Mouse (Mus musculus): ENCODE data around the gene Plppr3.
"Not testable (repeated sequence)": the region's sequence is repeated elsewhere in the genome, so short reads cannot be mapped to it uniquely, and the experiment has no call there.

Plppr3 gene

GRCm38 (mm10) chr10:79900951-79901410 lies 26.5 kb upstream of the Plppr3 start:
- peak; percentile 98 for DNase-seq (ENCODE audit: low spot score)

DNA sequence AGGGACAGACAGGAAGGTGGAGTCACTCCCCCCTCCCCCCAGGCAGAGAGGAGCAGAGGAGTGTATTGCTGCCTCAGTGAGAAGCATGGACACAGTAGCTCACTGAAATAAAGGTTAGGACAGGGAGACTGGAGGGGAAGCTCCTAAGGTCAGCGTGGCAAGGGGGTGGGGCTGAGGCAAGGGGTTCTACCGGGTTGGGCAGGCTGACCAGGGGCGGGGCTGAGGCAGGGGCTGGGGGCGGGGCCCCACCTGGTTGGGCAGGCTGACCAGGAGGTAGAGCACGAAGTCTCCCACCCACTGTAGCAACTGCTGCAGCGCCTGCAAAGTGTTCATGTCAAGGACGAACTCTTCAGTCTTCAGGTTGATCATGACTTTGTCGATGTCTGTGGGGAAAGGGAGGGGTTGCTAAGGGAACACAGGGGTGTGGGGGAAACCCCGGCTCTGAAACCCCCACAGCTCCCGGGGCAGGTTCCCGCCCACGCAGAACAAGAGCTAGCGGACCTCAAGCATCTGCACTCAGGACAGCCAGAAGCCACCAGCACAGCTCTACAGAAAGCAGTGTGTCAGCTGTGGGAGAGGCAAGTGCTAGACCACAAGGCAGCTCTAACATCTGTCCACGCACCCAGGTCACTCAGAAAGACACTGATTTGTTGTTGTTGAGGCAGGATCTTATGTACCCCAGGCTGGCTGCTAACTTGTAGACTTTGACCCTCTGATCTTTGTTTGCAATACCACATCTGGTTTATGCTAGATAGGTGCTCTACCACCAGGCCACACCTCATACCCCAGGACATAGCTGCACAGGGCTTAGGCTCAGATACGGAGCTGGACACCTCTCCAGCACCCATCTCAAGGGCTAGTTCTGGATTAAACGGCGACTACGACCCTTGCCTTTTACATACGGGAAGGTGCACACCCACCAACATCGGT lies 23.1 kb upstream of the Plppr3 start:
- no peak for DNase-seq (ENCODE audit: low spot score)

DNA sequence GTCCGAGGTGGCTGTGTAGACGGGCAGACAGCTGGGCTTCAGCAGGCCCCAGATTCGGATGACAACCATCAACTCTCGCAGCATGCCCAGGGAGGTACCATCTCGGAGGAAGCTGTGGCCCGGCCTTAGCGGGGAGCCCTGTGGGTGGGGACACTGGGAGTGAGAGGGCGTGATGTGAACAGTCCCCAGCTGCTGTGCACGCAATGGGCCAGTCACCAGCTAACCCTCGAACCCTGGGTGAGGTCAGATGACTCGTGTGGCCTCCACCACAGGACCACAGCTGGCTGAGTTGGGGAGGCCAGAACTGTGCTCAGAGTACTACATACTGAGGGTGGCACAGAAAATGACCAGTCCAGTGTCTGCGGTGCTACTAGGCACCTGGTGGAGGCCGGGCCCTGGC lies 22.4 kb upstream of the Plppr3 start:
- no peak for DNase-seq (ENCODE audit: low spot score)

DNA sequence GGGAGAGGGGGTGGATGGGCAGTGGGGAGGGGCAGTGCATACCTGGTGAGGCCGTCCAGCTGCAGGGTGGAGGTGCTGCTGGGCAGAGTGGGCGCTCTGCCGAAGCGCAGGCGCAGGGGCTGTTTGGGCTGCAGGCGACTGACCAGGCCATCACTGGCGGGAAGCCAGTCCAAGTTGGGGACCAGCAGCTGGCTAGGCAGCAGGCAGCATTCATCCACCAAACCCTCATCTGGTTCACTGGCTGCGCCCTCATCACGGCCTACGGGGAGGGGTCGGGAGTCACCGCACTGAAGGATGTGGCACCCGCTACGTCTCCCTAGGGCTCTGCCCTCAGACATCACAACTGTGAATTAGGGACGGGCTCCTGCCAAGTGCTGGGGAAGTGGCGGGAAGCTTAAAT lies 21.9 kb upstream of the Plppr3 start:
- no peak for DNase-seq (ENCODE audit: low spot score)

DNA sequence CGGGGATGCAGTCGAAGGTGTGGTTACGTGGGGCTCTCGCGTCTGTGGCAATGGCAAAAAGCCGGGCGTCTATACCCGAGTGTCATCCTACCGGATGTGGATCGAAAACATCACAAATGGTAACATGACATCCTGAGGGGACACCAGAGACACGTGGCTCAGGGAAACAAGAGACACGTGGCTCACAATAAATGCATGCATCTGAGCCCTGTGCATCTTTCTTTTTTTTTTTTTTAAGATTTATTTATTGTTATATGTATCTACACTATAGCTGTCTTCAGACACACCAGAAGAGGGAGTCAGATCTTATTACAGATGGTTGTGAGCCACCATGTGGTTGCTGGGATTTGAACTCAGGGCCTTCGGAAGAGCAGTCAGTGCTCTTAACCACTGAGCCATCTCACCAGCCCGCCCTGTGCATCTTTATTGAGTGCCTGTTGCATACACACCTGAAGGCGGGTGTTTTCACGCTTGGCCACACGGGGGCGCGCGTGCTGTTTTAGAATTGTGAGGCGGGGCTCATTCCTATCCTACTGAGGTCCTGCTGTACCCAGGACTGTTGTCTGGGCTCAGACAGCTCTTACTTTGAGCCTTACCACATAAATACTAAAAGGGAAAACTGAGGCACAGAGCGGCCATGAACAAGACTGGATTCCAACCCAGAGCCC lies 18.2 kb upstream of the Plppr3 start:
- peak; percentile 85 for DNase-seq (ENCODE audit: low spot score)

DNA sequence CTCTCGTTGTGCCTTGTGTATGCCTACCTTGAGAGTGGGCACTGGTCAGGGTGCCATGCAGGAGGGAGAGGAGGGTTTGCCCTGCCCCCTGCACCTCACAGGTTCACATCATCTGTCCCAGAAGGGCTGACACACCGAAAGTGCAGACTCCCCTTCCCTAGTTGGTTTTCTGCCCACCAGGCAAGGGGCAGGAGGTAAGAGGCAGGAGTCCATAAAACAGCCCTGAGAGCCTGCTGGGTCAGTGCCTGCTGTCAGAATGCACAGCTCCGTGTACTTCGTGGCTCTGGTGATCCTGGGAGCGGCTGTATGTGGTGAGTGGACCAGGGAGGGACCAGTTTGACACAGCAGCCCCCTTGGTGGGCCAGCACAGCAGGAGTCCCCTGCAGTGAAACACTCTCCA lies 16.2 kb upstream of the Plppr3 start, which contains the start of gene Cfd:
Gene Cfd, plus strand, starts transcription at position 184 of the 400 bp plus-strand sequence.
- no peak for DNase-seq (ENCODE audit: low spot score)

GRCm38 (mm10) chr10:79889386-79889785 lies 15.0 kb upstream of the Plppr3 start:
- peak; percentile 35 for DNase-seq (ENCODE audit: low spot score)

GRCm38 (mm10) chr10:79886611-79887010 lies 12.2 kb upstream of the Plppr3 start:
- DNase-seq (ENCODE audit: low spot score) = no peak

DNA sequence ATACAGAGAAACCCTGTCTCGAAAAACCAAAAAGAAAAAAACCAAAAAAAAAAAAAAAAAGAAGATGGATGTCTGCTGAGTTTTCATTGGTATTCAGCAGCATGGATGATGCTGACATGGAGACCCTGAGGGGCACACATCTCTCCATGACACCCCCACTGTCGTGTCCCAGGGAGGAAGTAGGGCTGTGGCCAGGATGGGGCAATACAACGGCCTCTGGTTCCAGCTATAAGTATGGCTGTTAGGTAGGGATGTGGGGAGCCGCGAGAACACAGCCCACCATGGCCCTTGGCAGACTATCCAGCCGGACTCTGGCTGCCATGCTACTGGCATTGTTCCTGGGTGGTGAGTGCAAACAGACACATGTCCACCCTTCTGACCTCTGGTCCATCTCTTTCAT lies 11.6 kb upstream of the Plppr3 start, which contains the start of gene Elane:
Gene Elane, plus strand, starts transcription at position 194 of the 400 bp plus-strand sequence.
- no peak for DNase-seq (ENCODE audit: low spot score)

GRCm38 (mm10) chr10:79884938-79885337 lies 10.5 kb upstream of the Plppr3 start:
- DNase-seq (ENCODE audit: low spot score) = not testable (repeated sequence)

DNA sequence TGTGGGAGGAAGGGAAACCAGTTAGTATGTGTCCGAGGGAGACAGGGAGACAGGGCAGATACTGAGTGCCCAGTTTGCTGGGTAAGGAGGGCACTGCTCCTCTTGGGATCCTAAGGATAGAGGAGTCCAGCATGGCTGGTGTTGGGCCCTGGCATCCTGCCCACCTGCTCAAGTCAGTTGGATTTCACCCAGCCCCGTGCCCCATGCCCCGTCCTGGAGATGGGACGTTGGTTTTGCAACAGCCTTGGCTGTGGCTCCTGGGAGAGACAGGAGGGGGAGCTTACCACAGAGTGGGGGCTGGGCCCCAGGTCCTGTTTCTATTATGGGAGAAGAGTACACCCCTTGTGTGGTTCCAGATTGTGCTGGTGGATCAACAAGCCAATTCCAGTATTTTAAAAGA lies 10.0 kb upstream of the Plppr3 start:
- peak; percentile 74 for DNase-seq (ENCODE audit: low spot score)

DNA sequence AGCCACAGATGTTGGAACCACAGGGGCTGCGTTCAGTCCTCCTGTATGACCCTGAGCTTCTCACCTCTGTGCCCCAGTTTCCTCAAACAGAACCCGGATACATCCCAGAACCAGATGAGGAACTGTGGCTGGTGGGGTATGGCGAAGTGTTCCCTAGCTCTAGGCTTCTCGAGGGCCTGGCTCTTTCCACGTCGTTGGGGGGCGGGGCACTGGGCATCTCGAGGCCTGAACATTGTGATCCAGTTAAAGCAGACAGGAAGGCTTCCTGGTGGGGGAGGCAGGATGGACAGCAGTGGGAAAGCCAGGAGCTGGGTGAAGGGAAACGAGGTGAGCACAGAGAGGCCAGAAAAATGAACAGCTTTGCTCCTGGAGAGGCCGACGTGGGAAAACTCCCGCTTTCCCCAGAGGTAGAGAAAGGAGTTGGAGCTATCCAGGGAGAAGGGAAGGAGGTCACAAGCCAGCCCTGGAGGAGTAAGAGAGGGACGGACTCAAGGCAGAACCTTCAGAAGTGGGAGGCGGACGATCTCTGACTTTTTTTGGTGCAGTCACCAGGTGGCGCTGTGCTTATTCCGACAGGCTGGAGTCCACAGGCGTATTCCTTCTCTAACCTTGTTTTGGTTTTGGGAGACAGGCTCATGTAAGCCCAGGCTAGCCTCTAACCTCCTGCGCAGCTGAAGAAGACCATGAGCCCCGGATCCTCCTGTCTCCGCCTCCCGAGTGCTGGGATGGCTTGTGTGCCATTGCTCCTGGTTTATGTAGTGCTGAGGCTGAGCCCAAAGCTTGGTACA lies 9.1 kb upstream of the Plppr3 start:
- peak; percentile 93 for DNase-seq (ENCODE audit: low spot score)

DNA sequence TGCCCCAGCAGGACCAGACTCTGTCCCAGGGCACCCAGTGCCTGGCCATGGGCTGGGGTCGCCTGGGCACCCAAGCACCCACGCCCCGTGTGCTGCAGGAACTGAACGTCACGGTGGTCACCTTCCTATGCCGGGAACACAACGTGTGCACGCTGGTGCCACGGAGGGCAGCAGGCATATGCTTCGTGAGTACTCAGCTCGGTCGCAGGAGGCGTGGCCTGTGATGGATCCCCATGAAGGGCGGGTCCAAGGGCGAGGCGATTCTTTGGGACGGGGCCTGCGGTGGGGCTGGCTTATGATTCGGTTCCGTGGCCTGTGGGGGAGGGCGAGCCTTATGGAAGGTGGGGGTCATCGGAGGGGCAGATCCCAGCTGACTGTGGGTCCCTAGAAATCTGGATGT lies 7.5 kb upstream of the Plppr3 start:
- DNase-seq (ENCODE audit: low spot score) = no peak

- DNase-seq (ENCODE audit: low spot score) = no peak
Measured at GRCm38 (mm10) chr10:79880721-79881120, 6.3 kb upstream of the Plppr3 start.

DNA sequence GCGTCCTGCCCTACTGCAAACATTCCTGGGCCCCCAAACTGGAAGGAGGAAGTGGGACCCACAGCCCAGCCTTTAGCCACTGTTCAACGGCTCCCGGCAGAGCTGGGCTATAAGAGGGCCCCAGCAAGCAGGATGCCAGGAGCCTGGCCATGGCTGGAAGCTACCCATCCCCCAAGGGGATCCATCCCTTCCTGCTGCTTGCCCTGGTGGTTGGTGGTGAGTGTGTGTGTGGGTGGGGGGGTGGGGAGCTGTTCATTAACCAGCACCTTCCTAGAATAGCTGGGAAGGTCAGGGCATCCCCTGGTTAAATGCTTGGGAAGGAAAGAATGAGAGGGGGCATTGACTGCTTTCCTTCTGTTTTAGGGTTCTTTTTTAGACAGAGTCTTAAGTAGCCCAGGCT lies 5.1 kb upstream of the Plppr3 start:
- DNase-seq (ENCODE audit: low spot score) = no peak

DNA sequence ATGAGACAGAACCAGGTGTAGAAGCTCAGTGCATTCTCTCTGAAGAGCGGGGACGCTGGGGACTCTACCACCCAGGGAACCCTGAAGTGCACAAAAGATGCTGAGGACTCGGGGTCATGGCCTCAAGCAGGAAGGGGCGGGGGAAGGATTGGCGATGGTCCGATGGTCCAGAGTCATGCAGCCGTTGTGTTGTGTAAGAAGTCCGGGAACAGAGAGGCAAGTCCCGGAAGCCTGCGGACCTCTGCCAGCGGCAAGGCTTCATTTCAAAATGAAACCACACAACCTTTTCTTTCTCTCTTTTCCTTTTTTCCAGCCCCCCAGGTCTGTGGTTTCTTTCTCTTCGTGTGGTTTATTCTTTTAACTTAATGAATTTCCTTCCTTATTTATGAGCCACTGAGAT lies 3.3 kb upstream of the Plppr3 start:
- DNase-seq (ENCODE audit: low spot score) = no peak

- no peak for DNase-seq (ENCODE audit: low spot score)
Measured at GRCm38 (mm10) chr10:79877174-79877573, 2.7 kb upstream of the Plppr3 start.

DNA sequence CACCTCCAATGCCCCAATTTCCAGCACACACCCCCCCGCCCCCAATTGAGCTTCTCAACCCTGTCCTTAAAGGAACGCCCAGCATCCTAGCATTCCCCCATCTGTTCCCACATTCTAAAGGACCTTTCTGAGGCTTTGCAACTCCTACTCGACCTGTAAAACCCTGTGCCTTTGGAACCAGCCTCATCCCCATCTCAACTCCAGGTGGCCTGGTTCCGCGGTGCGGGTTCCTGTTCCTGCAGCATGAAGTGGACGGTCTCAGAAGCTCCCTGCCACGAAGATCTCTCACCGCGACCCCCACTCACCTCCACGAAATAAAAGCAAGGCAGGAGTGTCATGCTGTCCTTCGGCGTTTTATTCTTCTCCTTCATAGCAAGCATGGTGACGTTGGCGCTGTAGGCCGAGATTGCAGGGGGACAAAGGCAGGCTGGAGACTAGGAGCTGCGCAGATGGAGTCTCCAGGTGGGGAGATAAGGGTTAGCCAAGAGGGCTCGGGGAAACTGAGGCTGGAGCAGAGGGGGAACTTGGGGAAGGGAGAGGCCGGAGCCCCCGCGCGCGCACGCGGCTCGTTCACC lies 632 bp downstream of the Plppr3 start:
- DNase-seq (ENCODE audit: low spot score) = peak; percentile 37

- DNase-seq (ENCODE audit: low spot score) = peak; percentile 42
Measured at GRCm38 (mm10) chr10:79873313-79873712, 1.1 kb downstream of the Plppr3 start.

GRCm38 (mm10) chr10:79872862-79873261 lies 1.6 kb downstream of the Plppr3 start:
- no peak for DNase-seq (ENCODE audit: low spot score)

DNA sequence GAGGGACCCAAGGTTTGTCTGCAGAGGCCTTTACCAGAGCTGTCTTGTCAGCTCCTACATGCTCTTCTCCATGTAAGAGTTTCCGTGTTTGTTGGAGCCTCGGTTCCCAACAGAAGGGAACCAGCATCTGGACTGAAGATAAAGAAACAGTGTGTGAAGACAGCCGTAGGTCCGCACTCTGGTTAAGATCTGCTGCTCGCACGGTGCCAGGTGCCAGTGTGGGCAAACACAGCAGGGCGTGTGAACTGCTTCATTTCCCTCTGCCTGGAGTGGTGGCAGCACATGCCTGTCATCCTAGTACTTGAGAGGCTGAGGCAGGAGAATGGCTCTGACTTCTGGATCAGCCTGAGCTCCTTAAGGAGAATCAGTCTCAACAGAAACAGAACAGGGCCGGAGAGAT lies 2.6 kb downstream of the Plppr3 start:
- DNase-seq (ENCODE audit: low spot score) = no peak

GRCm38 (mm10) chr10:79866601-79867000 lies 7.8 kb downstream of the Plppr3 start:
- no peak for DNase-seq (ENCODE audit: low spot score)
